Mouse (Mus musculus): ENCODE measurements around the gene Tmem69.

- no peak for TF ChIP-seq CTCF (IDR thresholded peaks at IDR 0.05; ENCODE audit: low read depth, low read length)
- no peak for TF ChIP-seq POLR2A (IDR thresholded peaks at IDR 0.05; ENCODE audit: borderline replicate concordance, low read depth, low read length)
Measured at GRCm38 (mm10) chr4:116595793-116596192, 40.1 kb upstream of the Tmem69 start.

All from bone marrow macrophage, adult 2 months (primary cell).